Mouse (Mus musculus) embryonic facial prominence, embryonic 13.5 days (tissue): ENCODE data around the gene Eml6. TPM values are rescaled to one million over a fixed set of nuclear protein-coding genes. Genes with fewer than 3 reads are reported as not detected.
"Not testable (repeated sequence)": the region's sequence is repeated elsewhere in the genome, so short reads cannot be mapped to it uniquely, and the experiment has no call there.

Experiments
- ATAC-seq: fragments of 200-750 bp; cut with Nextera tagmentation; 2 replicates; pipeline ENCODE4 v1.8.0; 2017; ENCODE audit warnings: low read depth; ENCODE audit not compliant: insufficient number of reproducible peaks, insufficient read depth, low FRiP score, low TSS enrichment
- H3K27ac ChIP-seq: fragments of 300-500 bp; sonication (generic); 2 replicates; pipeline ENCODE4 v1.5.1; 2015; ENCODE audit warnings: moderate library complexity, mild to moderate bottlenecking, inconsistent platforms
- H3K27me3 ChIP-seq: fragments of 300-500 bp; sonication (generic); 2 replicates; pipeline ENCODE4 v1.6.1; 2015; ENCODE audit warnings: mild to moderate bottlenecking, inconsistent platforms
- H3K36me3 ChIP-seq: fragments of 300-500 bp; sonication (generic); 2 replicates; pipeline ENCODE4 v1.6.1; 2015; ENCODE audit warnings: mild to moderate bottlenecking, inconsistent platforms
- H3K4me1 ChIP-seq: fragments of 300-500 bp; sonication (generic); 2 replicates; pipeline ENCODE4 v1.6.1; 2015; ENCODE audit warnings: inconsistent platforms
- H3K4me2 ChIP-seq: fragments of 300-500 bp; sonication (generic); 2 replicates; pipeline ENCODE4 v1.6.1; 2015; ENCODE audit warnings: moderate library complexity, mild to moderate bottlenecking, inconsistent platforms
- H3K4me3 ChIP-seq: fragments of 300-500 bp; sonication (generic); 2 replicates; pipeline ENCODE4 v1.5.1; 2015; ENCODE audit warnings: mild to moderate bottlenecking, inconsistent platforms
- H3K9ac ChIP-seq: fragments of 300-500 bp; sonication (generic); 2 replicates; pipeline ENCODE4 v1.6.1; 2015; ENCODE audit warnings: mild to moderate bottlenecking, inconsistent platforms
- H3K9me3 ChIP-seq: fragments of 300-500 bp; sonication (generic); 2 replicates; pipeline ENCODE4 v1.6.1; 2016; ENCODE audit warnings: inconsistent platforms
- WGBS: fragments of 180-500 bp; shearing (Covaris S2); methylation state at CpG from one replicate; pipeline ENCODE4 v1.1.7; 2015; ENCODE audit warnings: mixed read lengths; 5-methylcytosine and 5-hydroxymethylcytosine counted together
- polyA plus RNA-seq: library from polyadenylated mRNA; unstranded; fragments of >200 nt; fragmentation: Nextera tagmentation; extraction: Ambion mirVana; gene quantifications from 2 replicates; pipeline ENCODE4 v1.2.1, GENCODE M21; 2015

Eml6 gene
- polyA plus RNA-seq, 1 experiment from 2014 or later: 0.81 TPM

- H3K36me3 ChIP-seq: no peaks in the 10 kb centered on the region
- no peak for ATAC-seq
- no peaks in the 10 kb centered on the region for H3K27me3 ChIP-seq
- no peaks in the 10 kb centered on the region for H3K4me1 ChIP-seq
- no peaks in the 10 kb centered on the region for H3K9me3 ChIP-seq
- H3K9ac ChIP-seq: no peak overlapping the region
- H3K4me2 ChIP-seq: no peak overlapping the region
- no peak overlapping the region for H3K27ac ChIP-seq
- no peak overlapping the region for H3K4me3 ChIP-seq
- WGBS: 93% methylated on average over 1 of the region's 1 CpGs
Observed at GRCm38 (mm10) chr11:29762768-29763167, 263.1 kb downstream of the Eml6 start.

DNA sequence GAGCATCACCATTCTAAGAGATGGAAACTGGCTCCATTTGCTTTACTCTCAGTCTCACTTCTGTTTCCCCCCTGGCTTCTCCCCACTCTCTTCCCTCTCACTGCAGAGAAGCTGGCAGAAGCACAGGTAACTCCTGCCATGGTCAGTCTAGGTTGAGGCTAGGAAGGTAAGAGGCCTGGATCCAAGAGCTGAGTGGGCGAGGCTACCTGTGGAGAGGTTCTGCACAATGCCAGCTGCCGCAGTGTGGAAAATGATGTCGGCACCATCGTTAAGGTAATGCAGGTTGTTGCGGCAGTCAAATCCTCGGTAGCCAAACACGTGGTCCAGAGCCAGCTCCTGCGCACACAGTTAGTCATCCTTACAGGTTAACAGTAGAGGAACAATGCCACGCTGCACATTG lies 264.4 kb downstream of the Eml6 start:
- no peaks in the 10 kb centered on the region for H3K9me3 ChIP-seq
- no peak overlapping the region for H3K9ac ChIP-seq
- WGBS: 92% methylated on average over 9 of the region's 9 CpGs
- H3K4me1 ChIP-seq: no peaks in the 10 kb centered on the region
- no peak overlapping the region for H3K4me3 ChIP-seq
- no peak overlapping the region for H3K27ac ChIP-seq
- H3K4me2 ChIP-seq: no peak overlapping the region
- H3K27me3 ChIP-seq: no peaks in the 10 kb centered on the region
- ATAC-seq: no peak
- no peaks in the 10 kb centered on the region for H3K36me3 ChIP-seq

- no peaks in the 10 kb centered on the region for H3K9me3 ChIP-seq
- H3K27ac ChIP-seq: no peak overlapping the region
- H3K4me1 ChIP-seq: no peaks in the 10 kb centered on the region
- H3K4me2 ChIP-seq: no peak overlapping the region
- no peak overlapping the region for H3K9ac ChIP-seq
- 87% methylated on average over 5 of the region's 5 CpGs for WGBS
- no peaks in the 10 kb centered on the region for H3K36me3 ChIP-seq
- H3K27me3 ChIP-seq: no peaks in the 10 kb centered on the region
- no peak for ATAC-seq
- no peak overlapping the region for H3K4me3 ChIP-seq
Observed at GRCm38 (mm10) chr11:29758617-29759016, 267.2 kb downstream of the Eml6 start.

GRCm38 (mm10) chr11:29756007-29756406 lies 269.8 kb downstream of the Eml6 start:
- H3K36me3 ChIP-seq, H3K27ac ChIP-seq, H3K4me3 ChIP-seq, H3K9me3 ChIP-seq, H3K4me2 ChIP-seq, H3K27me3 ChIP-seq, ATAC-seq, H3K4me1 ChIP-seq, H3K9ac ChIP-seq: not testable (repeated sequence)
- 91% methylated on average over 5 of the region's 5 CpGs for WGBS

DNA sequence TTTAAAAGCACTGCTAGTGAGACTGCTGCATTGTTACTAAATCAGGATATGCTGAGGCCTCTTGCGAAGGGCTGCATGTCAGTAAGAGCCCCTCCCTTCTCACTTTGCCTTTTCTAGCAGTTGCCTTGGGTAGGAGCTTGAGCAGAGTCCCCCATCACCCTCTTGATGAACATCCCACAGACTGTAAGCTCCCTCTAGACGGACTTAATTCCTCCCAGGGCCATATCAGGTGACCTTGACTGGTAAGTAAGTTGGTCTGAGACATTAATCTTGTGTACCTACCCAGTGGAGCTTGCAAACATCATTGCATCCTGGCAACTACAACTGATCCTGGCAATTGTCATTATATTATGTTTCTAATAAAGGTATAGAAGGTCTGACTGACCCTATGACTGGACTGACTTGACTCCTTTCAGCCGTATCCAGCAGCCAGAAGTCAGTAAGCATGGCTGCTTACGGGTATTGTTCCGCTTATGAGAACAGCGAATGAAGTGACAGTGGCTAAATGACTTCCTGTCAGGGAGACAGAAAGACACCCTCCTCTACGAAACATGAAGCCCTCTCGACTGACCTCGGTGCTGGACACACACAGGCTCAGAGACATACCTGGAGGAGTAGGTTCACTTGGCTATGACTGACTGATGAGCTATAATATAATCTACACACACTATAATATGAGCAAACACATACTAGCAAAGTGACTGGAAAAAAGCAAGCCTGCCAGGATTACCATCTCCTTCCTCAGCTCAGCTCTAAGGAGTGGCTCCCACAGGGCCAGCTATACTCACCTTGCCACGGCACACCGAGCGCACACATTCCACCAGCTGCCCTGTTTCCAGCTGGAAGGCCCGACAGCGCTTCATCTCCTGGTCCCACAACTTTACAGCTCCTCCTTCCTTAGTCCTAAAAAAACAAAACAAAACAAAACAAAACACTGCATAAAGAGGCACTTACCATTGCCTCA lies 273.9 kb downstream of the Eml6 start:
- ATAC-seq: no peak
- peaks cover 11% of the 10 kb centered on the region for H3K36me3 ChIP-seq
- 84% methylated on average over 14 of the region's 14 CpGs for WGBS
- no peak overlapping the region for H3K4me3 ChIP-seq
- H3K9ac ChIP-seq: no peak overlapping the region
- no peak overlapping the region for H3K27ac ChIP-seq
- H3K9me3 ChIP-seq: no peaks in the 10 kb centered on the region
- no peaks in the 10 kb centered on the region for H3K4me1 ChIP-seq
- H3K4me2 ChIP-seq: no peak overlapping the region
- H3K27me3 ChIP-seq: no peaks in the 10 kb centered on the region

DNA sequence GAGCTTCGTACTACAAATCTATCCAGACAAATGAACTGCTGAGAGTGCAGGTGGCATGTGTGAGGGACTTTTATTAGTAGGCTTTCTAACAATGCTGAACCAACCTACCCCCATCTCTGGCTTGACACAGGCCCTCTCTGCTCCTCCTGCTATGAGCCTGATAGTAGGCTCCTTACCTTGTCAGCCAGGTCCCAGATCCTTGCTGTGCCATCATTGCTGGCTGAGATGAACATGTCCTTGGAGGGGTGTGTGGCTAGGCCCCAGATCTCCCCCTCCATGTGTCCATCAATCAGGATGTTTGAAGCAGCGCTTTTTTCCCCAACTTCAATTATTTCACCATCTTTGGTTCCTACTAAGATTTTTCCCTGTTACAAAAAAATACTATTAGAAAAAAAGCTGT lies 274.8 kb downstream of the Eml6 start:
- Histone ChIP-seq H3K36me3 (peaks cover 20% of the 10 kb centered on the region), H3K9ac (no peak overlapping the region), H3K4me3 (no peak overlapping the region), H3K27ac (no peak overlapping the region), H3K4me2 (no peak overlapping the region), H3K4me1 (no peaks in the 10 kb centered on the region), H3K9me3 (no peaks in the 10 kb centered on the region), H3K27me3 (no peaks in the 10 kb centered on the region)
- WGBS: 95% methylated on average over 2 of the region's 2 CpGs
- ATAC-seq: no peak

GRCm38 (mm10) chr11:29749468-29749829 lies 276.4 kb downstream of the Eml6 start:
- H3K4me1 ChIP-seq: no peaks in the 10 kb centered on the region
- 100% methylated on average over 1 of the region's 1 CpGs for WGBS
- H3K4me2 ChIP-seq: no peak overlapping the region
- H3K27ac ChIP-seq: no peak overlapping the region
- H3K36me3 ChIP-seq: peaks cover 34% of the 10 kb centered on the region
- no peak for ATAC-seq
- H3K27me3 ChIP-seq: no peaks in the 10 kb centered on the region
- no peak overlapping the region for H3K9ac ChIP-seq
- H3K4me3 ChIP-seq: no peak overlapping the region
- no peaks in the 10 kb centered on the region for H3K9me3 ChIP-seq

DNA sequence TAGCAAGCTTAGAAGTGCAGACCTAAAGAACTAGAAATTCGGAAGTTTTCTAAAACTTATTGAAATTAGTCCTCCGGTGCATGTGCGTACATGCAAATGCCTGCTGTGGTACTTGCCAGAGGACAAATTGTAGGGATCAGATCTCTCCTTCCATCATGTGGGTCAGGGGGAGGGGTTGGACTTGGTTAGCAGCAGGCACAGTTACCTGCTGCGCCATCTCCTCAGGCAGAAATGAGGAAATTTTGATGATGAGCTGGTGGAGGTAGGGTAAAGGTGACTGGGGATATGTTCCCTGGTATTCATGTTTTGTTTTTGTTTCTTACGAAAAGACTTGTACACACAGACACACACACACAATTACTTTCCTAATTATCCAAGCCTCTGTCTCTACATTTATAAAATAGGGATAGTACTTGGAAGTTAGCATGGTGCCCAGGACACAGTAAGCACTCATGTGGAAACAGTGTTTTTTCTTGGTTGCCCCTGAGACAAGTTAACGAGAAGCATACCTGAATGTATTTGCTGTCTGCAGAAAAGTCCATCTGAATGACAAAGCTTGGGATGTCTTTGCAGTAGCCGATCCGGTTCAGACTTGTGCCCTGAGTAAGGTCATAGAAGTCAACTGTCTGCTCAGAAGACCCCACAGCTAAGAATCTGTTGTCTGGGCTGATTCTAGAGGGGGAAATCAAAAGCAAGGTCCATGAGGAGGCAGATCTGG lies 276.9 kb downstream of the Eml6 start:
- Histone ChIP-seq H3K4me2 (no peak overlapping the region), H3K4me3 (no peak overlapping the region), H3K9ac (no peak overlapping the region), H3K36me3 (peaks cover 36% of the 10 kb centered on the region), H3K4me1 (no peaks in the 10 kb centered on the region), H3K9me3 (no peaks in the 10 kb centered on the region), H3K27me3 (no peaks in the 10 kb centered on the region), H3K27ac (no peak overlapping the region)
- ATAC-seq: no peak
- 79% methylated on average over 8 of the region's 8 CpGs for WGBS

DNA sequence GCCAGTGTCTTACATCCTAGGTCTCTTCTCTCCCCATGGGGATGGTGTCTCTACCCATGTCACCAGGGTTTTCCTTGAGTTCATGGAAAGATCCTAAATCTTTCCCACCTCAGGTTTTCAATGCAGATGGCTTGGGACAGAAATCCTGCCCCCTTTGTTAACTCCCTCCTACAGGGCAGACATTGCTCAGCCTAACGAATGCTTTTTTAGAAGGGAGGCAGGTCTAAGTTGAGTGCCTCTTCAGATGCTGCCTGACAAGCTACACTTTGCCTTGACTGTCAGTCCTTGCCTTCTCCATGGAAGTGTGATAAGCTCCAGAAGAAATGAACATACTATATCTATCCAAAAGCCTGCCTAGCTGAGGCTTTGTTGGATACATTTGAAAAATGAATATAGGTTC lies 278.0 kb downstream of the Eml6 start:
- ATAC-seq: no peak
- 90% methylated on average over 1 of the region's 1 CpGs for WGBS
- no peak overlapping the region for H3K4me2 ChIP-seq

GRCm38 (mm10) chr11:29747365-29747764 lies 278.5 kb downstream of the Eml6 start:
- Histone ChIP-seq H3K4me3 (no peak overlapping the region), H3K4me1 (no peaks in the 10 kb centered on the region), H3K27ac (no peak overlapping the region), H3K9ac (no peak overlapping the region), H3K4me2 (no peak overlapping the region), H3K9me3 (no peaks in the 10 kb centered on the region), H3K36me3 (peaks cover 47% of the 10 kb centered on the region), H3K27me3 (no peaks in the 10 kb centered on the region)
- ATAC-seq: no peak
- 96% methylated on average over 3 of the region's 3 CpGs for WGBS

More for the DNA sequence above, 278.0 kb downstream of the Eml6 start:
- Histone ChIP-seq H3K9ac (no peak overlapping the region), H3K27ac (no peak overlapping the region), H3K36me3 (peaks cover 45% of the 10 kb centered on the region), H3K9me3 (no peaks in the 10 kb centered on the region), H3K4me3 (no peak overlapping the region), H3K4me1 (no peaks in the 10 kb centered on the region), H3K27me3 (no peaks in the 10 kb centered on the region)

- Histone ChIP-seq H3K4me2 (no peak overlapping the region), H3K27ac (no peak overlapping the region), H3K27me3 (no peaks in the 10 kb centered on the region), H3K4me1 (no peaks in the 10 kb centered on the region), H3K36me3 (peaks cover 56% of the 10 kb centered on the region), H3K9ac (no peak overlapping the region), H3K4me3 (no peak overlapping the region), H3K9me3 (no peaks in the 10 kb centered on the region)
- ATAC-seq: no peak
- WGBS: 89% methylated on average over 9 of the region's 9 CpGs
Observed at GRCm38 (mm10) chr11:29746203-29746602, 279.6 kb downstream of the Eml6 start.

DNA sequence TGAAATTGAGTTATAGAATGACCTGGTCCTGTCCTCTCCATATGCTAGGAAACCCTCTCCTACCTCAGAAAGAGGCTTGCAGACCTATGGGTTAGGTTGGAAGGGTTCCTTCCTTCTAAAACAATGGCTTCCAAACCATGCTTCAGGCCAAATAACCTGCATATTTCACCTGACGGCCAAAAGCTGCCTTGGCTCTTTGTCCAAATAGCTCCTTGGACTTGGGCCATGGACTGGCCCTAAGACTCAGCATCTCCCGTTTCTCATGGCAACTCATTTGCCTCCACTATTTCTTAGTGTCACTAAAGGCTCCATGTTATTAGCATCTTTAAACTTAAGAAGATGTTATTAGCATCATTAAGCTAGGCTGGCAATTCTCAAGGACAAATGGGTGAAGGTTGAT lies 280.3 kb downstream of the Eml6 start:
- ATAC-seq: no peak
- no peaks in the 10 kb centered on the region for H3K27me3 ChIP-seq
- 88% methylated on average over 2 of the region's 2 CpGs for WGBS
- H3K4me2 ChIP-seq: no peak overlapping the region
- H3K9ac ChIP-seq: no peak overlapping the region
- H3K9me3 ChIP-seq: no peaks in the 10 kb centered on the region
- H3K36me3 ChIP-seq: peaks cover 56% of the 10 kb centered on the region
- no peaks in the 10 kb centered on the region for H3K4me1 ChIP-seq
- H3K27ac ChIP-seq: no peak overlapping the region
- H3K4me3 ChIP-seq: no peak overlapping the region
